Mouse (Mus musculus) bone marrow, adult 2 months (tissue): Measurements from ENCODE around the gene Doc2a. TPM values are rescaled to one million over a fixed set of nuclear protein-coding genes. Genes with fewer than 3 reads are reported as not detected.

Experiments used
- H3K27ac ChIP-seq: fragments of 200-500 bp; 2 replicates; pipeline ENCODE4 v1.5.1; 2012; ENCODE audit warnings: low read depth, mild to moderate bottlenecking, control low read depth, inconsistent platforms, low read length; ENCODE audit not compliant: control insufficient read depth, poor library complexity, insufficient read depth
- H3K4me1 ChIP-seq: fragments of 200-500 bp; 2 replicates; pipeline ENCODE4 v1.6.1; 2011; ENCODE audit warnings: low read length; ENCODE audit not compliant: control insufficient read depth, insufficient read depth
- H3K4me3 ChIP-seq: fragments of 200-500 bp; replicated peaks from 2 replicates; pipeline ENCODE3; 2011; ENCODE audit warnings: mild to moderate bottlenecking, low read depth, low read length, control low read depth; ENCODE audit not compliant: control insufficient read depth
- CTCF ChIP-seq: fragments of 200-500 bp; IDR thresholded peaks from 2 replicates; pipeline ENCODE4 v1.5.1; 2011; ENCODE audit warnings: low read length, control low read depth; ENCODE audit not compliant: control insufficient read depth, insufficient read depth
- POLR2A ChIP-seq: fragments of 200-500 bp; IDR thresholded peaks from 2 replicates; pipeline ENCODE4 v1.6.1; 2011; ENCODE audit warnings: low read depth, mild to moderate bottlenecking, control low read depth, low read length, borderline replicate concordance; ENCODE audit not compliant: control insufficient read depth
- WGBS: fragments of 180-500 bp; shearing (Covaris S2); methylation state at CpG from one replicate; pipeline ENCODE4 v1.1.7; 2018; 5-methylcytosine and 5-hydroxymethylcytosine counted together
- polyA plus RNA-seq: library from polyadenylated mRNA; stranded (reverse); fragments of >200 nt; gene quantifications from 2 replicates; pipeline ENCODE4 v1.2.4, GENCODE M21; 2011; ENCODE audit warnings: low replicate concordance; ENCODE audit not compliant: missing spikeins, insufficient read depth, insufficient read length

Gene Doc2a
- polyA plus RNA-seq, 1 experiment: not detected

GRCm38 (mm10) chr7:126856741-126857420, 9.7 kb downstream of the Doc2a start:
- Histone ChIP-seq H3K4me3 (no peak overlapping the region), H3K4me1 (peaks cover 2% of the 10 kb centered on the region; the same call in 1 of the 2 replicates), H3K27ac (no peak overlapping the region)
- no peak for TF ChIP-seq POLR2A
- TF ChIP-seq CTCF: no peak
- 73% methylated on average over 9 of the region's 9 CpGs for WGBS

- WGBS: 26% methylated on average over 5 of the region's 5 CpGs
- Histone ChIP-seq H3K4me1 (peaks cover 2% of the 10 kb centered on the region; the same call in 1 of the 2 replicates), H3K27ac (peak overlapping the region; percentile 60; the same call in 1 of the 2 replicates), H3K4me3 (peak overlapping the region; percentile 81)
- no peak for TF ChIP-seq CTCF
- TF ChIP-seq POLR2A: no peak
Observed at GRCm38 (mm10) chr7:126860987-126861386, 13.8 kb downstream of the Doc2a start.

GRCm38 (mm10) chr7:126861429-126862130, 14.4 kb downstream of the Doc2a start, which contains the start of gene Hirip3:
Gene Hirip3 (plus strand): TSS chr7:126861972.
- under 1% methylated on average over 42 of the region's 42 CpGs for WGBS
- peak within 1 kb of the TSS; percentile 81 for H3K4me3 ChIP-seq
- H3K27ac ChIP-seq: peak within 1 kb of the TSS; percentile 60
- TF ChIP-seq POLR2A (peak; percentile 87; the same call in 1 of the 2 replicates), CTCF (no peak)
- H3K4me1 ChIP-seq: peaks cover 2% of the 10 kb centered on the region; the same call in 1 of the 2 replicates

- peak within 1 kb of the TSS; percentile 81 for H3K4me3 ChIP-seq
- peaks cover 2% of the 10 kb centered on the region; the same call in 1 of the 2 replicates for H3K4me1 ChIP-seq
- no peak for TF ChIP-seq CTCF
- TF ChIP-seq POLR2A: peak; percentile 65; the same call in 1 of the 2 replicates
- peak within 1 kb of the TSS; percentile 60 for H3K27ac ChIP-seq
- under 1% methylated on average over 41 of the region's 41 CpGs for WGBS
Observed at GRCm38 (mm10) chr7:126862147-126862784, 15.1 kb downstream of the Doc2a start, which contains the start of gene Ino80e. Gene Ino80e (minus strand): TSS chr7:126862377.

GRCm38 (mm10) chr7:126863791-126864190, 16.6 kb downstream of the Doc2a start:
- H3K27ac ChIP-seq: no peak overlapping the region
- TF ChIP-seq POLR2A (no peak), CTCF (no peak)
- 70% methylated on average over 6 of the region's 6 CpGs for WGBS
- H3K4me1 ChIP-seq: peaks cover 2% of the 10 kb centered on the region; the same call in 1 of the 2 replicates
- H3K4me3 ChIP-seq: peak overlapping the region; percentile 21

- H3K4me3 ChIP-seq: no peak overlapping the region
- TF ChIP-seq CTCF: no peak
- TF ChIP-seq POLR2A: no peak
- WGBS: 95% methylated on average over 2 of the region's 2 CpGs
- no peaks in the 10 kb centered on the region for H3K4me1 ChIP-seq
- no peak overlapping the region for H3K27ac ChIP-seq
Observed at GRCm38 (mm10) chr7:126867534-126867933, 20.3 kb downstream of the Doc2a start.

- Histone ChIP-seq H3K27ac (no peak overlapping the region), H3K4me3 (no peak overlapping the region), H3K4me1 (no peaks in the 10 kb centered on the region)
- WGBS: 77% methylated on average over 12 of the region's 12 CpGs
- TF ChIP-seq POLR2A (no peak), CTCF (no peak)
Observed at GRCm38 (mm10) chr7:126868003-126868402, 20.8 kb downstream of the Doc2a start.
